In the genomic region with DNA sequence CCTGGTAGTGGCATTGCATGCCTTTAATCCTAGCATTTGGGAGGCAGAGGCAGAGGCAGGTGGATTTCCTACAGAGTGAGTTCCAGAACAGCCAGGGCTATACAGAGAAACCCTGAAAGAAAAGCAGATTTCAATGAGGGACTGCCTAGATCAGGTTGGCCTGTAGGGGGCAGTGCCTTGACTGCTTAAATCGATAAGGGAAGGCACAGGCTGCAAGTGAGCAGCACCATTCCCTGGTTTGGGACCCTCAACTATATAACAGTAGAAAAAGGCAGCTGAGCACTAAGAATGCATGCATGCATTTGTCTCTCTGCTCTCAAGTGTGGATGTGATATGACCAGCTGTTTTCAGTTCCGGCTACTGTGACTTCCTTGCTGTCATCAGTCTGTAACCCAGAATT, we compare ENCODE assay signal across 8 mouse cellular contexts.
DNase-seq lines count a peak whose midpoint lies in the region; ATAC-seq lines count a peak whose summit lies in the region.

No protein-coding gene starts in this region.

- no peak overlapping the region for H3K27ac ChIP-seq in hindbrain, embryonic 14.5 days
- H3K27ac ChIP-seq in stomach, embryonic 14.5 days (ENCODE audit: low read length), result no peak overlapping the region

- no peak overlapping the region for H3K9ac ChIP-seq in hindbrain, embryonic 14.5 days
- no peak overlapping the region for H3K9ac ChIP-seq in stomach, embryonic 14.5 days (replicated peaks; ENCODE audit: low read depth, low read length)

- H3K4me1 ChIP-seq in hindbrain, embryonic 14.5 days (replicated peaks; ENCODE audit: control insufficient read depth, insufficient read depth, low read length), result no peaks in the 10 kb centered on the region
- H3K4me1 ChIP-seq in stomach, embryonic 14.5 days (ENCODE audit: control insufficient read depth, insufficient read depth, low read length), result no peaks in the 10 kb centered on the region

- peak; percentile 76; the same call in 1 of the 2 replicates for ATAC-seq in hindbrain, embryonic 14.5 days (ENCODE audit: low FRiP score)
- 0 out of 2 replicates have a peak, but pooled peaks have one; percentile 23 for ATAC-seq in stomach, embryonic 14.5 days (ENCODE audit: insufficient number of reproducible peaks, insufficient read depth, low FRiP score, low read depth)

- no peaks in the 10 kb centered on the region for H3K27me3 ChIP-seq in hindbrain, embryonic 14.5 days (ENCODE audit: control insufficient read depth, insufficient read depth, low read length)
- H3K27me3 ChIP-seq in stomach, embryonic 14.5 days (ENCODE audit: control insufficient read depth, insufficient read depth, low read length), result no peaks in the 10 kb centered on the region

- DNase-seq in layer of hippocampus, postnatal 10 days (ENCODE audit: low spot score in 2 of 2), result peak; percentile 40 to 55
- DNase-seq in layer of hippocampus, adult 9-11 months, result no peak
- peak; percentile 55 for DNase-seq in R1 (ENCODE audit: low read depth, low spot score)
- peak; percentile 40 to 57 for DNase-seq in cerebellum, postnatal 14 days
- DNase-seq in hindbrain, embryonic 14.5 days (ENCODE audit: low spot score), result peak; percentile 37
- peak; percentile 6 for DNase-seq in lung, postnatal 25 days (ENCODE audit: low spot score)
- DNase-seq in spleen, postnatal 4 days (ENCODE audit: low spot score in 2 of 2), result no peak

- no peak overlapping the region for H3K4me3 ChIP-seq in hindbrain, embryonic 14.5 days (replicated peaks; ENCODE audit: low read length)
- H3K4me3 ChIP-seq in stomach, embryonic 14.5 days (ENCODE audit: low read depth, low read length), result no peak overlapping the region

- WGBS in hindbrain, embryonic 14.5 days, result 56% methylated on average over 2 of the region's 2 CpGs
- WGBS in stomach, embryonic 14.5 days, result 40% methylated on average over 2 of the region's 2 CpGs

- H3K36me3 ChIP-seq in hindbrain, embryonic 14.5 days (replicated peaks; ENCODE audit: control insufficient read depth, insufficient read depth), result no peaks in the 10 kb centered on the region
- no peaks in the 10 kb centered on the region for H3K36me3 ChIP-seq in stomach, embryonic 14.5 days (ENCODE audit: control insufficient read depth, insufficient read depth, low read length)

- no peaks in the 10 kb centered on the region for H3K9me3 ChIP-seq in hindbrain, embryonic 14.5 days (ENCODE audit: control insufficient read depth, low read length)
- H3K9me3 ChIP-seq in stomach, embryonic 14.5 days (ENCODE audit: control insufficient read depth, low read depth, low read length), result no peaks in the 10 kb centered on the region

- no peak overlapping the region for H3K4me2 ChIP-seq in hindbrain, embryonic 14.5 days (replicated peaks)
- no peak overlapping the region for H3K4me2 ChIP-seq in stomach, embryonic 14.5 days (replicated peaks; ENCODE audit: low read depth, low read length)

Comparison
In these comparisons a context has a peak if more than half of its experiments do, and no peak if none do; other contexts are left out.
1. DNase-seq: peak in layer of hippocampus, postnatal 10 days (2 of 2), R1 (single experiment), cerebellum, postnatal 14 days (2 of 2), hindbrain, embryonic 14.5 days (single experiment) and lung, postnatal 25 days (single experiment); none in layer of hippocampus, adult 9-11 months (single experiment) and spleen, postnatal 4 days (0 of 2).